Mouse (Mus musculus) MEL (cell line): ENCODE results near the gene A730061H03Rik. TPM values are rescaled to one million over a fixed set of nuclear protein-coding genes. Genes with fewer than 3 reads are reported as not detected.

Source experiments
- DNase-seq: peaks from one replicate; pipeline ENCODE4 v3.0.0; 2011; ENCODE audit warnings: low read depth, low spot score
- H3K27ac ChIP-seq: 2 replicates; pipeline ENCODE4 v1.5.1; 2012; ENCODE audit warnings: low read depth, mild to moderate bottlenecking, control low read depth, low read length, moderate library complexity; ENCODE audit not compliant: control insufficient read depth
- H3K27me3 ChIP-seq, 2 experiments: fragments of 150-350 bp in 1 of 2; sonication (generic) in 1 of 2; 2 replicates each; pipeline ENCODE4 v1.6.1; 2012; ENCODE audit warnings: low read length in 2 of 2, mild to moderate bottlenecking in 2 of 2, improper control_type of control experiment in 1 of 2, moderate library complexity in 1 of 2; ENCODE audit not compliant: insufficient read depth in 2 of 2, control insufficient read depth in 1 of 2
- H3K36me3 ChIP-seq, 2 experiments: 2 replicates each; pipeline ENCODE4 v1.6.1; 2012 to 2014; ENCODE audit warnings: low read length in 2 of 2, improper control_type of control experiment in 1 of 2, inconsistent platforms in 1 of 2, mild to moderate bottlenecking in 1 of 2; ENCODE audit not compliant: insufficient read depth in 2 of 2, control insufficient read depth in 1 of 2
- H3K4me1 ChIP-seq, 2 experiments: fragments of 150-350 bp in 1 of 2; sonication (generic) in 1 of 2; 2 replicates each; pipeline ENCODE4 v1.6.1; 2012; ENCODE audit warnings: low read length in 2 of 2, improper control_type of control experiment in 1 of 2, mild to moderate bottlenecking in 1 of 2; ENCODE audit not compliant: insufficient read depth in 2 of 2, control insufficient read depth in 1 of 2
- H3K4me3 ChIP-seq, 2 experiments: fragments of 150-350 bp in 1 of 2; sonication (generic) in 1 of 2; 2 replicates each; pipeline ENCODE4 v1.5.1; 2012; ENCODE audit warnings: low read depth in 2 of 2, low read length in 2 of 2, mild to moderate bottlenecking in 2 of 2, moderate library complexity in 2 of 2, control low read depth in 1 of 2, improper control_type of control experiment in 1 of 2; ENCODE audit not compliant: control insufficient read depth in 1 of 2, insufficient read depth in 1 of 2
- H3K79me2 ChIP-seq: 2 replicates; pipeline ENCODE4 v1.6.1; 2012; ENCODE audit warnings: mild to moderate bottlenecking, low read length, moderate library complexity; ENCODE audit not compliant: control insufficient read depth, poor library complexity, insufficient read depth
- H3K9ac ChIP-seq: 2 replicates; pipeline ENCODE4 v1.6.1; 2012; ENCODE audit warnings: low read depth, mild to moderate bottlenecking, control low read depth, low read length, moderate library complexity; ENCODE audit not compliant: control insufficient read depth, poor library complexity, severe bottlenecking
- H3K9me3 ChIP-seq: fragments of 150-350 bp; sonication (generic); replicated peaks from 2 replicates; pipeline ENCODE4 v1.6.1; 2012; ENCODE audit warnings: mild to moderate bottlenecking, low read length, improper control_type of control experiment, moderate library complexity; ENCODE audit not compliant: insufficient read depth
- CHD1 ChIP-seq: IDR thresholded peaks from 2 replicates; pipeline ENCODE4 v1.6.1; 2012; ENCODE audit warnings: low read depth, mild to moderate bottlenecking, inconsistent platforms, low read length, improper control_type of control experiment
- E2F4 ChIP-seq: IDR thresholded peaks from 2 replicates; pipeline ENCODE4 v1.6.1; 2011; ENCODE audit warnings: low read depth, low read length, improper control_type of control experiment, borderline replicate concordance
- EP300 ChIP-seq, 2 experiments: IDR thresholded peaks; 2 replicates each; pipeline ENCODE4 v1.6.1; 2011; ENCODE audit warnings: improper control_type of control experiment in 2 of 2, low read length in 2 of 2, low read depth in 1 of 2, mild to moderate bottlenecking in 1 of 2
- ETS1 ChIP-seq: IDR thresholded peaks from 2 replicates; pipeline ENCODE4 v1.6.1; 2012; ENCODE audit warnings: low read depth, mild to moderate bottlenecking, inconsistent platforms, low read length, improper control_type of control experiment, moderate library complexity
- KAT2A ChIP-seq: conservative IDR thresholded peaks from 2 replicates; pipeline ENCODE4 v1.6.1; 2012; ENCODE audit warnings: low read depth, low read length, improper control_type of control experiment, inconsistent platforms
- MAFK ChIP-seq: IDR thresholded peaks from 2 replicates; pipeline ENCODE4 v1.6.1; 2011; ENCODE audit warnings: low read depth, mild to moderate bottlenecking, low read length, improper control_type of control experiment, borderline replicate concordance
- MAX ChIP-seq: IDR thresholded peaks from 2 replicates; pipeline ENCODE4 v1.6.1; 2011; ENCODE audit warnings: low read length, improper control_type of control experiment
- MEF2A ChIP-seq: IDR thresholded peaks from 2 replicates; pipeline ENCODE4 v1.6.1; 2014; ENCODE audit warnings: low read depth, mild to moderate bottlenecking, inconsistent platforms, low read length, improper control_type of control experiment; ENCODE audit not compliant: poor library complexity, insufficient replicate concordance, severe bottlenecking; ENCODE audit errors: extremely low read depth
- MYB ChIP-seq: IDR thresholded peaks from 2 replicates; pipeline ENCODE4 v1.6.1; 2011; ENCODE audit warnings: mild to moderate bottlenecking, low read depth, low read length, improper control_type of control experiment
- MYC ChIP-seq: IDR thresholded peaks from 2 replicates; pipeline ENCODE4 v1.6.1; 2011; ENCODE audit warnings: low read depth, mild to moderate bottlenecking, low read length, improper control_type of control experiment, moderate library complexity
- NRF1 ChIP-seq: IDR thresholded peaks from 2 replicates; pipeline ENCODE4 v1.6.1; 2014; ENCODE audit warnings: low read depth, mild to moderate bottlenecking, inconsistent platforms, low read length, improper control_type of control experiment, moderate library complexity; ENCODE audit not compliant: poor library complexity, insufficient read depth, severe bottlenecking
- POLR2A ChIP-seq, 2 experiments: IDR thresholded peaks; 2 replicates each; pipeline ENCODE4 v1.6.1; 2011 to 2012; ENCODE audit warnings: low read length in 2 of 2, mild to moderate bottlenecking in 2 of 2, control low read depth in 1 of 2, improper control_type of control experiment in 1 of 2, low read depth in 1 of 2, moderate library complexity in 1 of 2; ENCODE audit not compliant: control insufficient read depth in 1 of 2, insufficient read depth in 1 of 2, poor library complexity in 1 of 2
- POLR2AphosphoS2 ChIP-seq: IDR thresholded peaks from 2 replicates; pipeline ENCODE4 v1.6.1; 2011; ENCODE audit warnings: low read length, improper control_type of control experiment
- RAD21 ChIP-seq: IDR thresholded peaks from 2 replicates; pipeline ENCODE4 v1.6.1; 2011; ENCODE audit warnings: mild to moderate bottlenecking, low read depth, low read length, improper control_type of control experiment
- SIN3A ChIP-seq: IDR thresholded peaks from 2 replicates; pipeline ENCODE4 v1.6.1; 2012; ENCODE audit warnings: low read length, improper control_type of control experiment, inconsistent platforms
- TAL1 ChIP-seq: IDR thresholded peaks from 2 replicates; pipeline ENCODE4 v1.6.1; 2012; ENCODE audit warnings: mild to moderate bottlenecking, inconsistent platforms, low read length, moderate library complexity, mixed read lengths
- UBTF ChIP-seq: IDR thresholded peaks from 2 replicates; pipeline ENCODE4 v1.6.1; 2012; ENCODE audit warnings: low read depth, mild to moderate bottlenecking, inconsistent platforms, low read length, improper control_type of control experiment, moderate library complexity, borderline replicate concordance; ENCODE audit not compliant: insufficient read depth
- USF1 ChIP-seq: IDR thresholded peaks from 2 replicates; pipeline ENCODE4 v1.6.1; 2014; ENCODE audit warnings: low read depth, mild to moderate bottlenecking, inconsistent platforms, low read length, improper control_type of control experiment, moderate library complexity
- USF2 ChIP-seq, 2 experiments: IDR thresholded peaks; 2 replicates each; pipeline ENCODE4 v1.6.1; 2011 to 2012; ENCODE audit warnings: improper control_type of control experiment in 2 of 2, low read length in 2 of 2, borderline replicate concordance in 1 of 2, inconsistent platforms in 1 of 2, low read depth in 1 of 2, mild to moderate bottlenecking in 1 of 2; ENCODE audit not compliant: insufficient read depth in 1 of 2
- ZKSCAN1 ChIP-seq: IDR thresholded peaks from 2 replicates; pipeline ENCODE4 v1.6.1; 2012; ENCODE audit warnings: low read depth, mild to moderate bottlenecking, inconsistent platforms, low read length, improper control_type of control experiment, moderate library complexity
- polyA plus RNA-seq, 2 experiments: library from polyadenylated mRNA; stranded (reverse) in 1 of 2; unstranded in 1 of 2; fragments of >175 nt in 1 of 2; fragments of >200 nt in 1 of 2; gene quantifications; 2 replicates each; pipeline versions ENCODE4 v1.2.1 to v1.2.4; 2012; ENCODE audit warnings: low replicate concordance in 2 of 2, low read depth in 1 of 2; ENCODE audit not compliant: insufficient read length in 2 of 2, insufficient read depth in 1 of 2, missing spikeins in 1 of 2
- total RNA-seq: library from RNA; depleted of rRNA; stranded (reverse); fragments of 300-350 nt; gene quantifications from 2 replicates; pipeline ENCODE4 v1.2.3, GENCODE M21; 2012

Gene A730061H03Rik
- total and polyA plus RNA-seq, 3 experiments = 0.73 to 0.86 TPM; not detected in 1

DNA sequence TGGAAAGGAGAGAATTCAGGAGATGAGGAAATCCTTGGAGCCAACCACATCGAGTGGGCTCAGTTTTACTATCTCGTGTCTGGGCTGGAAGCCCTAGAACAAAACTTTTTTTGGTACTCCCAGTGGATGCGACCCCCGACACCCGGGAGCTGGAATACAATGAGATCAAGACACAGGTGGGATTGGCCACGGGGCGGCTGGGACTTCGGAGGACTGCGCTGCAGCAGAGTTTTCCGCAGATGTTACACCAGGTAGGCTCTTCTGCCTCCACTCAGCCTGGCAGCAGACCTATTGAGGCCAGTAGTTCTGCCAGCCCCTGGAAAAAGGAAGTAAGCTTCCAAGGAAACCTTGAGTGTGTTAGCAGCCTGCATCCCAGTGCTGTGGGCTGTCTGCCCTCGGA, 3.0 kb upstream of the A730061H03Rik start:
- H3K36me3 ChIP-seq = peaks cover 0 to 10% of the 10 kb centered on the region in 2 experiments; a peak in 2 of 4 replicates
- H3K27me3 ChIP-seq = no peaks in the 10 kb centered on the region
- TF ChIP-seq USF2 (IDR thresholded peaks at IDR 0.05; ENCODE audit: borderline replicate concordance in 1 of 2, insufficient read depth in 1 of 2, low read depth in 1 of 2, low read length in 2 of 2) (no peak), MEF2A (no peak), MYC (no peak), TAL1 (no peak), ETS1 (no peak), MAX (no peak), POLR2A (IDR thresholded peaks at IDR 0.05; ENCODE audit: control insufficient read depth in 1 of 2, insufficient read depth in 1 of 2, low read depth in 1 of 2, low read length in 2 of 2, poor library complexity in 1 of 2) (no peak), ZKSCAN1 (no peak)
- no peak overlapping the region for H3K9ac ChIP-seq
- H3K27ac ChIP-seq = no peak overlapping the region
- DNase-seq = no peak
- H3K9me3 ChIP-seq = no peaks in the 10 kb centered on the region
- no peaks in the 10 kb centered on the region; the same call in none of the 2 replicates for H3K79me2 ChIP-seq
- no peak overlapping the region for H3K4me3 ChIP-seq
- peaks cover under 1 to 12% of the 10 kb centered on the region in 2 experiments; a peak in 3 of 4 replicates for H3K4me1 ChIP-seq

- Histone ChIP-seq H3K27me3 (no peaks in the 10 kb centered on the region), H3K79me2 (no peaks in the 10 kb centered on the region; the same call in none of the 2 replicates), H3K4me3 (no peak overlapping the region), H3K4me1 (peaks cover 7 to 18% of the 10 kb centered on the region in 2 experiments; a peak in 3 of 4 replicates), H3K9ac (no peak overlapping the region), H3K27ac (no peak overlapping the region), H3K36me3 (peaks cover 0 to 18% of the 10 kb centered on the region in 2 experiments; a peak in 2 of 4 replicates), H3K9me3 (no peaks in the 10 kb centered on the region)
- no peak for DNase-seq
- no peak for TF ChIP-seq POLR2AphosphoS2
- TF ChIP-seq POLR2A (IDR thresholded peaks at IDR 0.05; ENCODE audit: control insufficient read depth in 1 of 2, insufficient read depth in 1 of 2, low read depth in 1 of 2, low read length in 2 of 2, poor library complexity in 1 of 2) = no peak
- TF ChIP-seq NRF1 = no peak
- TF ChIP-seq MAFK = no peak
- TF ChIP-seq KAT2A = no peak
- no peak for TF ChIP-seq EP300 (IDR thresholded peaks at IDR 0.05; ENCODE audit: low read depth in 1 of 2, low read length in 2 of 2)
- no peak for TF ChIP-seq CHD1
- TF ChIP-seq SIN3A = no peak
- no peak for TF ChIP-seq MAX
- TF ChIP-seq MYB = no peak
- TF ChIP-seq E2F4 = no peak
- no peak for TF ChIP-seq RAD21
- no peak for TF ChIP-seq MEF2A
- TF ChIP-seq ZKSCAN1 = no peak
- TF ChIP-seq UBTF = no peak
- no peak for TF ChIP-seq USF1
Measured at GRCm38 (mm10) chr14:55561860-55562259, 1.7 kb upstream of the A730061H03Rik start.
